8 mouse cellular contexts compared by ENCODE assay signal in genomic region chr10:117417772-117418667, GRCm38 (mm10). TPM values are rescaled to one million over a fixed set of nuclear protein-coding genes. Genes with fewer than 3 reads are reported as not detected.
DNase-seq lines count a peak whose midpoint lies in the region; ATAC-seq and TF ChIP-seq lines count a peak whose summit lies in the region.

No protein-coding gene starts in this region.

- WGBS in heart, embryonic 10.5 days: 23% methylated on average over 18 of the region's 18 CpGs
- WGBS in forebrain, embryonic 10.5 days: 36% methylated on average over 18 of the region's 18 CpGs
- 20% methylated on average over 18 of the region's 18 CpGs for WGBS in kidney, embryonic 15.5 days
- WGBS in liver, postnatal 0 days (ENCODE audit: insufficient replicate concordance): 17% methylated on average over 18 of the region's 18 CpGs

- no peaks in the 10 kb centered on the region for H3K36me3 ChIP-seq in heart, embryonic 10.5 days
- H3K36me3 ChIP-seq in forebrain, embryonic 10.5 days (replicated peaks): no peaks in the 10 kb centered on the region
- no peaks in the 10 kb centered on the region for H3K36me3 ChIP-seq in kidney, embryonic 15.5 days
- H3K36me3 ChIP-seq in liver, postnatal 0 days (replicated peaks; ENCODE audit: insufficient read depth, low read length): no peaks in the 10 kb centered on the region

- peaks cover 20% of the 10 kb centered on the region for H3K4me1 ChIP-seq in heart, embryonic 10.5 days
- peaks cover 31% of the 10 kb centered on the region for H3K4me1 ChIP-seq in forebrain, embryonic 10.5 days
- peaks cover 24% of the 10 kb centered on the region for H3K4me1 ChIP-seq in kidney, embryonic 15.5 days
- H3K4me1 ChIP-seq in liver, postnatal 0 days (ENCODE audit: insufficient read depth): peaks cover 17% of the 10 kb centered on the region

- ATAC-seq in kidney, embryonic 15.5 days (replicated peaks; ENCODE audit: low FRiP score): peak; percentile 36
- ATAC-seq in liver, postnatal 0 days: peak; percentile 34

- H3K27ac ChIP-seq in heart, embryonic 10.5 days: peak overlapping the region; percentile 50
- 0 out of 2 replicates have a peak overlapping the region, but pooled peaks have one; percentile 22 for H3K27ac ChIP-seq in forebrain, embryonic 10.5 days
- H3K27ac ChIP-seq in kidney, embryonic 15.5 days: peak overlapping the region; percentile 50
- H3K27ac ChIP-seq in liver, postnatal 0 days (ENCODE audit: low read depth): peak overlapping the region; percentile 61

- no peak overlapping the region for H3K9ac ChIP-seq in kidney, embryonic 15.5 days
- peak overlapping the region; percentile 38 for H3K9ac ChIP-seq in liver, postnatal 0 days (replicated peaks)

- peak overlapping the region; percentile 65 for H3K4me2 ChIP-seq in kidney, embryonic 15.5 days
- peak overlapping the region; percentile 68 for H3K4me2 ChIP-seq in liver, postnatal 0 days (ENCODE audit: low read depth, low read length)

- H3K9me3 ChIP-seq in heart, embryonic 10.5 days: no peaks in the 10 kb centered on the region
- no peaks in the 10 kb centered on the region for H3K9me3 ChIP-seq in forebrain, embryonic 10.5 days
- H3K9me3 ChIP-seq in kidney, embryonic 15.5 days (replicated peaks): no peaks in the 10 kb centered on the region
- H3K9me3 ChIP-seq in liver, postnatal 0 days (ENCODE audit: low read length): no peaks in the 10 kb centered on the region

- H3K27me3 ChIP-seq in heart, embryonic 10.5 days (ENCODE audit: insufficient read depth, poor library complexity, severe bottlenecking): peaks cover 6% of the 10 kb centered on the region; the same call in 1 of the 2 replicates
- peaks cover 15% of the 10 kb centered on the region for H3K27me3 ChIP-seq in forebrain, embryonic 10.5 days (ENCODE audit: poor library complexity, severe bottlenecking)
- H3K27me3 ChIP-seq in kidney, embryonic 15.5 days: no peaks in the 10 kb centered on the region
- H3K27me3 ChIP-seq in liver, postnatal 0 days (ENCODE audit: insufficient read depth, low read length): no peaks in the 10 kb centered on the region

- no peak for TF ChIP-seq CTCF in liver, postnatal 0 days (IDR thresholded peaks at IDR 0.05; ENCODE audit: low read depth)

- no peak for DNase-seq in heart, embryonic 10.5 days (ENCODE audit: low spot score)
- no peak for DNase-seq in heart, adult 9 months (ENCODE audit: low spot score in 2 of 2)
- DNase-seq in NIH3T3 (ENCODE audit: low read depth): peak; percentile 13
- no peak for DNase-seq in forebrain, embryonic 10.5 days (ENCODE audit: extremely low spot score, low spot score)
- peak; percentile 37 for DNase-seq in liver, postnatal 0 days
- DNase-seq in right cerebral cortex, postnatal 36 days (ENCODE audit: low spot score in 2 of 2): peak; percentile 39 to 42
- no peak for DNase-seq in ovary, postnatal 36 days (ENCODE audit: low spot score)

- H3K4me3 ChIP-seq in heart, embryonic 10.5 days: peak overlapping the region; percentile 48
- H3K4me3 ChIP-seq in forebrain, embryonic 10.5 days: peak overlapping the region; percentile 39
- H3K4me3 ChIP-seq in kidney, embryonic 15.5 days (replicated peaks): peak overlapping the region; percentile 38
- H3K4me3 ChIP-seq in liver, postnatal 0 days (ENCODE audit: low read depth, low read length): peak overlapping the region; percentile 32

- TF ChIP-seq EP300 in liver, postnatal 0 days (IDR thresholded peaks at IDR 0.05; ENCODE audit: low read depth): no peak

RNA-seq across cellular contexts. Expression of gene Cpsf6, which starts 38.2 kb away (rescaled TPM):
- 128 and 138 TPM in 2 replicates for polyA plus RNA-seq in heart, embryonic 10.5 days (2016; fragmentation: Nextera tagmentation; extraction: Ambion mirVana)
- polyA plus RNA-seq in forebrain, embryonic 10.5 days (2016; fragmentation: Nextera tagmentation; extraction: Ambion mirVana): 243 and 253 TPM in 2 replicates
- polyA plus RNA-seq in kidney, embryonic 15.5 days (2015; fragmentation: Nextera tagmentation; extraction: Ambion mirVana): 164 and 169 TPM in 2 replicates
- 34.4 and 38.6 TPM in 2 replicates for polyA plus RNA-seq in liver, postnatal 0 days (2015; fragmentation: Nextera tagmentation; extraction: Ambion mirVana)

Comparison
In these comparisons a context has a peak if more than half of its experiments do, and no peak if none do; other contexts are left out.
1. DNase-seq: peak in NIH3T3 (single experiment), liver, postnatal 0 days (single experiment) and right cerebral cortex, postnatal 36 days (2 of 2); none in heart, embryonic 10.5 days (single experiment), heart, adult 9 months (0 of 2), forebrain, embryonic 10.5 days (single experiment) and ovary, postnatal 36 days (single experiment).
2. Peak in every context shown above with its lines, with median percentiles within 50 percentile points of each other: H3K27ac ChIP-seq and H3K4me3 ChIP-seq.